Mouse (Mus musculus) common myeloid progenitor, adult 5-6 weeks (primary cell): ENCODE data around the gene Efs. TPM values are rescaled to one million over a fixed set of nuclear protein-coding genes. Genes with fewer than 3 reads are reported as not detected.
"Not testable (repeated sequence)": the region's sequence is repeated elsewhere in the genome, so short reads cannot be mapped to it uniquely, and the experiment has no call there.

ENCODE experiments used
- ATAC-seq: replicated peaks from 2 replicates; pipeline ENCODE4 v1.8.0; 2016; ENCODE audit warnings: low read depth, mild to moderate bottlenecking, moderate TSS enrichment, inconsistent platforms; ENCODE audit not compliant: poor library complexity, severe bottlenecking
- total RNA-seq: library from RNA; stranded (forward); fragments of 200-1000, 187-1606 nt; gene quantifications from 2 replicates; pipeline ENCODE4 v1.2.3, GENCODE M21; 2017

Efs gene
- total RNA-seq: not detected in 2 replicates

DNA sequence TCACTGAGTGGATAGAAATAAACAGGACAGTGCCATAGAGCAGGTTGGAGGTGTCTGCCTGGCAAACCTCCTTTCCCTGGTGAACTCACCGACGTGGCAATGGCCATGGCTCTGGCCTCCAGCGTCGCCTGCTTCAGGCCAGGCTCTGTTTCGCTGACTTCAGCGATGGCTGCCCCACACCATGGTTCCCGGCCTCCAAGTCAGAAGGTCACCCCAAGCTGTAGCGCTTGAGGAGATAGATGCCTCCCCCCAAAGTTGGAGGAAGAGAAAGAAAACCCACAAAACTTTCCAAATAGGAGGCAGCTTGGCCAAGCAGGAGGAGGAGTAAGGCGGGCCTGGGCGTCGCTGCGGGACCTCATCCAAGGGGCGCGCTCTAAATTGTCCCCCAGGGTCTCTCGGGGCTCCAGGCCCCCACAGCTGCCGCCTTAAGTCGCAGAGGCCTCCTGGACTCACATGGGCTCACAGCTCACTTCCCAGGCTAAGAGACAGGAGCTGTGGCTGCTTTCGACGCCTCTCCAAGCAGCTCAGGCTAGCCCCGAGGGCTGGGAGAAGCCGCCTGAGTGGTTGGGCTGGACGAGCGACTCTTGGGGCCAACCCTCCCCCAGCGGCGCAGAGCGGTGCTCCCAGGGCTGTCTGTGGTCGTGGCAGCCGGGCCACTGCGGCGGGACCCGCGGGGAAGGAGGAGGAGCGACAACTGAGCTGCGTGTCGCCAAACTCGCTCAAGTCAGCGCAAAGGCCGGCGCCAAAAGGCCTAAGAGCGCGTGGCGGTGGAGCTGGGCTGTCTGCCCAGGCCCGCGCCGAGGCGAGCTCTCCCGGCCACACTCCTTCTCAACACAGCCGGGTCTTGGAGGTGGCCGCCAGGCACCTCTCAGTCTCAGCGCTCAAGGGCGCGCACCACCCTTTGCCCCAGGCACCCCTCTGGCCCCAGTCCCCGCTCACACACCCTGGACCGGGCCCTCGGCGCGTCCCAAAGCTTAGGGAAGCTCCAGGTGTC is at the start of gene Efs:
TSS of gene Efs (minus strand) at position 778 of the 994 bp plus-strand sequence.
- peak; percentile 73 for ATAC-seq

DNA sequence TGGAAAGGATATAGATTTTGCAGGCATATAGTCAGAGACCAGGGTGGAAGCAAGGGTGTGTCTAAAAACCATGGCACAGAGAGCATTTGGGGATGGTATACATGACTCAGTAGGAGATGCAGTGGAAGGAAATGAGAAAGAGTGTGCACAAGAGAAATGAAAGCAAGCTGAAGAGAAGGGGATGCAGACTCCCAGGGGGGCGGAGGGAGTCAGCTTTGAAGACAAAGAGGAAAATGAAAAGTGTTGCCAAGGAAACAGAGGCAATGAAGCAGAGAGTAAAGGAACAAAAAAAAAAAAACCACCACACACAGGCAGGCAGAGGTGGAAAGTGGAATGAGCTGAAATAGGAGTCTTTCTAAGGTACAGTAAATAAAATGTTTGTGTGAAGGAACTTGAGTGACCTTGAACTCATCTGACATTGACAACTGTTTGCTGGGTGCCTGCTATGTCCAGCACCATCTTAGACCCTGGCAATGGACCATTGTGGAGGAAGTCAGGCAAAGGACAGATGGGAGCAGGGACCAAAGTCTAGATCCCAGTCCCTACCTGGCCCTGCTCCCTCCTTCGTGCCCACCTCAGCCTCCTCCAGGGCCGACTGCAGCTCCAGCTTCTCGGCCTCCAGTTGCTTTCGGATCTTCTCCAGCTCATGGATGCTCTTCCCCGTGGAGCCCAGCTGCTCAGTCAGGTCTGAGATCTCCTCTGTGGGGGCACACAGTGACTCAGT is 48.3 kb upstream of the Efs start:
- ATAC-seq: no peak

DNA sequence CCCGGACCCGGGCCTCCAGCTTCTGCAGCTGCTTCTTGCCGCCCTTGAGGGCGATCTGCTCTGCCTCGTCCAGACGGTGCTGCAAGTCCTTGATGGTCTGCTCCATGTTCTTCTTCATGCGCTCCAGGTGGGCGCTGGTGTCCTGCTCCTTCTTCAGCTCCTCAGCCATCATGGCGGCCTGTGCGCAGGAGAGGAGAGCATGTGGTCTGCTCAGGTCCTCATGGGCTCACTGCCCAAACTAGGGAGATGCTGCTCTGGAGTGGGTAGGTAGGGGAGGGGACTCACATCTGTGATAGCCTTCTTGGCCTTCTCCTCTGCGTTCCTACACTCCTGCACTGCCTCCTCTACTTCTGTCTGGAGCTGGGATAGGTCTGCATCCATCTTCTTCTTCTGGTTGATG is 46.9 kb upstream of the Efs start:
- not testable (repeated sequence) for ATAC-seq

DNA sequence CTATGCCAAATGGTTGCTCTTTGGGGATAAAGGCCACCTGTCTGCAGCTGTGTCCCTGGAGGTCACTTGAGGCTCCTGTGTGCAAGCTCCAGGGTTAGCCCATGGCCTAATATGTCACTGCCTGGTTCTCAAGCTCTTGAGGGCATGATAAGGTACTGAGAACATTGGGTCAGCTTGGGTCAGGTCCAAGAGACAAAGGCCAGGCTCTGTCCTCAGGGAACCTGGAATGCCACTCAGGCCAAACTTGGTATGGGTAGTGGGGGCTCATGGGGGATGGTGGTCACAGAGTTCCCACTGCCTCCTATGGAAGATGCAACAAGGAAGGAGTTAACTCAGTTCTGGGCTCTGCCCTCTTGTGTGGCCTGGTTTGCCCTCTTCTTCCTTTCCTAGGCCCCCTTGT is 42.4 kb upstream of the Efs start:
- ATAC-seq: no peak

DNA sequence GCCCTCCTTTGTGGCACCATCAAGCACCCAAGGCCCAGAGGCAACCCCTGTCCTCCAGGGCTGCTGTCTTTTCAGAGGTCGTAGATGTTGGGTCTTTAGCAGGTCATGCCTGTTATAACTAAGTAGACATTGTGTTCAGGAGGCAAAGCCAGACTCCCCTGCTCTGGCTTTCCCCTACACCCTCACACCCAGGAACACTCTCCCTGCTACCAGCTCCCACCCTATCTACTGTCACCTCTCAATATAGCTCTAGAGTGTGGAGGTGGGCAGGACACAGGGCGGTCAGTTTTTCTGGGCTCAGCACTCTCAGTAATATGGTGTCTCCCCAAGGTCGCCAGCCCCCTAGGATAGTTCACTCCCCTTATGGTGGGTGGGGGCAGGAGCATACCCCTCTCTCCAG is 41.9 kb upstream of the Efs start:
- ATAC-seq: no peak

DNA sequence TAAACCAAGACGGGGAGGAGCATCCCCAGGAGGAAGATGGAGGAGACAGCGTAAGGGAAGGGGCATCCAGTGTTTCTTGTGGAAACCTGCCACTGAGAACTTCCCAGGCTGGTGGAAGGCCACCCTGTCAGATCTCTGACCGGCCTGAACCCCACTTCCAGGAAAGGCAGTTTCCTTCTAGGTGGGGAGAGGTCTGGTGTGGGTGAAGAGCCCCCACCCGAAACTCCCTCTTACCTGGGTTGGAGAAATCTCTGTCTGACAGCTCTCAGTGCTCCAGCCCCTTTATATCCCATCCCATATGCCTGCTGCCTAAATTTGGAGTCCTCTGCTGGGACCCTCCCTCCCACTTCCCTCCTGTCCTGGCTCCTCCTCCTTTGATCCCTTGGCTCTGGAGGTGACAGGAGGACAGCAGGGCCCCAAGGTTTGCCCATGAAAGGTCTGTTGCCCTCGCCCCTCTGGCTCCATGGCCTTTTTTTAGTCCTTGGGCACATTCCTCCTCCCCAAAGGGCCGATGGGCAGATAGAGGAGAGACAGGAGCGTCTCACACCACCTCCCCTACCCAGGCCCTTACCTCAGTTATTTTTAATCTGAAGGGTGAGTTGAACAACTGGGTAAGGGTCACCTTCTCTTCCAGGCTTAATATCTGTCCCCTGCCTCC is 40.5 kb upstream of the Efs start, which contains the start of gene Myh6:
TSS of gene Myh6 (minus strand) at position 608 of the 658 bp plus-strand sequence.
- ATAC-seq: no peak

DNA sequence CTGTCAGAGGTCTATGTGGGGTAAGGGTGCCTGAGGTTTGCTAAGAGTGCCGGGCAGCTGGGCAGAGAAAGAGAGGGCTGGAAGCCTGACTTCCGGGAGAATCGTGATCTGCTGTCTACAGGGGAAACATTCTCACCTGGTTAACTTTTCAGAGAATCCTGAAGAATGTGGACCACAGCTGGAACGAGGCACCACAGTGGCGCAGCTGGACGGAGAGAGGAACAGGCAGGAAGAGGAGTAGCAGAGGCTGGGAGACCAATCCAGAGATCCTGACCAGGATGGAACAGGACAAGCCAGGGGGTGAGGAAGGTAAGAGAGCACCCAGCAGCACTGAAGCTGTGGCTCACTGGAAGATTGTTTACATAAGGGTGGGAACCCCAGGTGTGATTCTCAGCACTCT is 39.7 kb upstream of the Efs start:
- no peak for ATAC-seq

DNA sequence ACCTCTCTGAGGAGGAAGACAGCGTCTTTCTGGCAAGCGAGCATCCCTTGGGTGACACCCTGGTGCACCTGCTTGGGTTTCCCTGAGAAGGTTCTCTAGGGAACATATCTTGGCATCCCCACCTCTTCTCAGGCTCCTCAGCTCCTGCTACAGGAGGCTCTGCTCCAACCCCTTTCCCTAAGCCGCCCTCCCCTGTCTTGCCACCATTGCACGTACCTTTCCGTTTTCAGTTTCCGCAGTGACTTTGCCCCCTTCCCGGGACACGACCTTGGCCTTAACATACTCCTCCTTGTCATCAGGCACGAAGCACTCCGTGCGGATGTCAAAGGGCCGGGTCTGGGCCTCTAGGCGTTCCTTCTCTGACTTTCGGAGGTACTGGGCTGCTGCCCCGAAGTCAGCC is 39.1 kb upstream of the Efs start:
- ATAC-seq: no peak

DNA sequence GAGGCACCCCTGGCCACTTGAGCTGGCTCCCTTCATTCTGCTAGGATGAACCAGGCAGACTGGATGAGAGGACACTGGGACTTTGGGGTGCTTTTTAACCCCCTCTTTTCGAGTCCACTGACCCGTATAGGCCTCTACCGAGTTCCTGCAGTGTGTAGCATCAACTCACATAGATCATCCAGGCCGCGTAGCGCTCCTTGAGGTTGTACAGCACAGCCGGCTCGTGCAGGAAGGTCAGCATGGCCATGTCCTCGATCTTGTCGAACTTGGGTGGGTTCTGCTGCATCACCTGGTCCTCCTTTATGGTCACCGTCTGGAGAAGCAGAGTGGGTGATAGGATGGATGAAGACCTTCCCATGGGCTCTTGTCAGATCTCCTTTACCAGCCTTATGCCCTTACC is 37.8 kb upstream of the Efs start:
- ATAC-seq: no peak

DNA sequence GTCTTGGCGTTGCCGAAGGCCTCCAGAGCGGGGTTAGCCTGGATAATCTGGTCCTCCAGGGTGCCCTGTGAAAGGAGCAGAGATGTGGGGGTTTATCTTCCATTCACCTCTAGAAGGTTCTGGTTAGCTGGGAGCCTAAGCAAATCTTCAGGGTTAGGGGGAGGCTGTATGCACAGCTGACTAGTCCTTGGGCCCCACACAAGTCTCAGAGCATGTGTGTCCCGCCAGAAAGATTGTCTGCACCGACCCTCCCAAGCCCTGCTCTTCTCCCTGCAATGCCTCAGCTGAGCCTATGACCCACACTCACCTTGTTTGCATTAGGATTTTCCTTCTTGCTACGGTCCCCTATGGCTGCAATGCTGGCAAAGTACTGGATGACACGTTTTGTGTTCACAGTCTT is 36.8 kb upstream of the Efs start:
- ATAC-seq: no peak

DNA sequence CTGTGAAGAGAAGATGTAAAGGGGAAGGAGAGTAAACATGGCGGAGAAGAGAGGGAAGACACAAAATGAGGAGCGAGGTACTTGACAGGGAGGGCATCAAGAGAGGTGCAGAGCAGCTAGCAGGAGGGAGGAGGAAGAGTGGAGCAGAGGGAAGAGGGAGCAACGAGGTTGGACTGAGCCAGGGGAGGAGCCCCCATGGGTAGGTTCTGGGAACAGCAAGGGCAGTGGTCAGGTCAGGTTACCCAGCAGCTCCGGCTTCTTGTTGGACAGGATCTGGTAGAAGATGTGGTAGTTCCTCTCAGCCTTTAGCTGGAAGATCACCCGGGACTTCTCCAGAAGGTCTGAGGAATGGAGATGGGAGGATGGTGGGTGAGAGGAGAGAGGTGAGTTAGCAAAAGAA is 35.6 kb upstream of the Efs start:
- no peak for ATAC-seq

DNA sequence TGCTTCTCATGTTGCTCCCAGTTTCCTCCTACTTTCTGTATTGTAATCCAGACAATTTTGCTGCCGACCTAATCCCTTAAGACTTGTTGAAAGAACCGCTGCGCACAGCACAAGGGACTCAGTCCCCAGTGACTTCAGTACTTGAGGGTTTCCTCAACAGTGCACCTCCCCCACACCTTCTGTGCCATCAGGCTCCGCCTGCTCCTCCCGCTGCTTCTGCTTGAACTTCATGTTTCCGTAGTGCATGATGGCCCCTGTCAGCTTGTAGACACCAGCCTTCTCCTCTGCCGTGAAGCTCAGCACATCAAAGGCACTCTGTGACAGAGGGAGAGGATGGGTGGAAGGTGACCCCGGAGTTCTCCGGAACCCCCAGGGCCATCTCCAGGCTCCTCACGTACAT is 34.8 kb upstream of the Efs start:
- ATAC-seq: peak; percentile 63; the same call in 1 of the 2 replicates

DNA sequence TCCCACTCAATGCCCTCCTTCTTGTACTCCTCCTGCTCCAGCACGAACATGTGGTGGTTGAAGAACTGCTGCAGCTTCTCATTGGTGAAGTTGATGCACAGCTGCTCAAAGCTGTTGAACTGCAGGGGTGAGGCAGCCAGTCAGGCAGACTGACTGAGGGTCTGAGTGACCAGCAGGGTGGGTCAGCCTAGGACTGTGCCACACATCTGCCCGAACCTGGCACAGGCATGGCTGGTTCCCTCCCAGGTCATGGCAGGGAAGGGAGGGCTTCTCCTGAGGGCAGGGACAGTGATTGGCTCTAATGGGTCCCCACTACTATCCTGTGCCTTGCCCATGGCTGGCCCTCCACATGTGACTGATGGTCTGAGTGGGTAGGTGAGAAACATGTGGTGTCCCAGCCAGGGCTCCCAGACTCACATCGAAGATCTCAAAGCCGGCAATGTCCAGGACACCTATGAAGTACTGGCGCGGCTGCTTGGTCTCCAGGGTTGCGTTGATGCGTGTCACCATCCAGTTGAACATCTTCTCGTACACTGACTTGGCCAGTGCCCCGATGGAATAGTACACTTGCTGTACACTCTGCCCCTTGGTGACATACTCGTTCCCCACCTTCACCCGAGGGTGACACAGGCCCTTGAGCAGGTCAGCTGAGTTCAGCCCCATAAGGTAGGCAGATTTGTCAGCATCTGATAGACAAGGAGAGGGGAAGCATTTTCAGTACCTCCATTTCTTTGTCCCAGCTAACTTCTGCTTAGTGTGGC is 34.1 kb upstream of the Efs start:
- ATAC-seq: not testable (repeated sequence)

DNA sequence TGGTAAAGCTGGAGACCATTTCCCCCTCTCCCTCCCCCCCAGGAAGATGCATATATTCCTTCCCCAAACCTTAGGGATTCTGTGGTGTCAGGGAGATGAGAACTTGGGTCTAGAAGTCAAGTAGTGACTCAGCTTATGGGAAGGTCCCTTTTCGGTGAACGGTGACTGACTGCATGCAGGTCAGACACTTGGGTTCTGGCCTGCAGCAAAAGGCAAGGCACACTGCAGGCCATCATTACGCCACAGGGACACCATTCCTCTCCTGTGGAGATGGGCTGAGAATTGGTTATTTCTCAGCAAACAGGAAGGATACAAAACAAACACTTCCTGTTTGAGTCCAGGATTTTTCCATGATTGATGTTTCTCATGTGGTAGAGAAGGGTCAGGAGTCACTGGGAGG is 33.3 kb upstream of the Efs start:
- ATAC-seq: no peak

DNA sequence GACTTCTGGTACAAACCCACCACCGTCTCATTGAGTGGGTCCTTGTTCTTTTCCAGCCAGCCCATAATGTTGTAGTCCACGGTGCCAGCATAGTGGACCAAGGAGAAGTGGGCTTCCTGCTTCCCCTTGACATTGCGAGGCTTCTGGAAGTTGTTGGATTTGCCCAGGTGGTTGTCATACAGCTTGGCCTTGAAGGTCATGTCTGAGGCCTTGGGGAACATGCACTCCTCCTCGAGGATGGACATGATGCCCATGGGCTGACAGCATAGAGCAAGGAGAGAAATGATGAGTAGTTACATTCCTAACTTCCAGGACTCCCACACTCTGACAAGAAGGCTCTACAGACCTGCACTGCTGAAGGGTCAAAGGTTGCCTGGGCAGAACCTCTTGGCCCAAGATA is 32.6 kb upstream of the Efs start:
- no peak for ATAC-seq

DNA sequence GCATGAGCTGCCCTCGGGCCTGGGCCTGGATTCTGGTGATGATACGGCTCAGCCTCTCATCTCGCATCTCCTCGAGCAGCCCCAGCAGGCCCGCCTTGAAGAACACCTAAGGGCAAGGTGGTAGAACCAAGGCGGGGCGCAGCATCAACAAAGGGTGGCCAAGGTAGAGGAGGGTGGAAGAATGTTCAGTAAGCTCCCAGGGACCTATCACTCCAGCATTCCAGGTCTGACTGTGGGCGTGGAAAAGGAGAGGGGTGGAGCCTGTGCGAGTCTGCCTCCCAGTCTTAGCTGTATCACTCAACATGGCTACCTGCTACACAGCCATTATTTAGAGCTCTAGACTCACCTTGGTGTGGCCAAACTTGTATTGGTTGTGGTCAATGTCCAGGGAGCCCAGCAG is 30.6 kb upstream of the Efs start:
- ATAC-seq: no peak

DNA sequence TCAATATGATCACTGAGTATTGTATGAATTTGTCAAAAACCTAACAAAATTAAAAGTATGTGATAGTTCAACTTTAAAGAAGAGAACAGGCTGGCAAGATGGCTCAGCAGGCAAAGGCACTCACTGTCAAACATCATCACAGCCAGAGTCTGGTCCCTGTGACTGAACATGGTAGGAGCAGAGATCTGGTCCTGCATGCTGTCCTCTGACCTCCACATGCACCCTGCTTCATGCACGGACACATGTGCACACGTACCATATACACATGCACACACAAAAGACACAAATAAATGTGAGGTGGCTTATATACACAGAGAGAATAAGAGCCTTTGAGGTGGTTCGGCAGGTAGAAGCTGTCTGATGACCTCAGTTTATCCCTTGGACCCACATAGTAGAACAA is 29.6 kb upstream of the Efs start:
- ATAC-seq: no peak

DNA sequence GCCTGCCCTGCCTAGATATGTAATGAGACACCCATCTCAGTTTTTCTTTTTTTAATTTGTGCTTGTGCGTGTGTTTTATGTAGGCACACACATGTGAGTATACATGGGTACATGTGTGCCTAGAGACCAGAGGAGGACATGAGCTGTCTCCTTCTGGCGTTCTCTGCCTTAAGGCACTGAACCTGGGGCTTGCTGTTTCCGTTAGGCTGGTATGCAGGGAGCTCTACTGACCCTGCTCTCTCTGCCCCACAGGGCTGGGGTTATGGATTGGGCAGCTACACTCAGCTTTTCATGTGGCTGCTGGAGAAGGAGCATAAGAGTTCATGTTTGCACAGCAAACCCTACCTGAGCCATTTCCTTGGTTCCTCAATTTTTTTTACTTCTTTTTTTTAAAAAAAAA is 28.5 kb upstream of the Efs start:
- ATAC-seq: no peak

DNA sequence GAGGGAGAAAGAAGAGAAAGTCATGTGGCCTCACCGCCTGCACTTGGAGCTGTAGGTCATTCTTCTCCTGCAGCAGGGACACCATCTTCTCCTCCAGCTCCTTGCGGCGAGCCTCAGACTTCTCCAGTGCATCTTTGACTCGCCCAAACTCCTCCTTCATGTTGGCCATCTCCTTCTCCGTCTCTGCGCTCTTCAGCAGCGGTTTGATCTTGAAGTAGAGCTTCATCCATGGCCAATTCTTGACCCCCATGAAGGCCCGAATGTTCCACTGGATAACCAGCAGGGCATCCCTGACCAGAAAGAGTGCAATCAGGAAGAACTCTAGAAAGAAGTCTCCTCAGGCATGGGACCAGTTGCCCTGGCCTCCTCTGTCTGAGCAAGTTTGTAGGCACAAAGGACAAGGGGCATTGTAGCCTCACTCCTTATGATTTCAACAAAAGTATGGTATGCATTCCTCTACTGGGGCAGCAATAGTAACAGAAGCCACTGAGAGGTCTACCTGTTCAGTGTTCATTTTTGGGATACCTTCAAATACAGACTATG is 27.8 kb upstream of the Efs start:
- no peak for ATAC-seq

DNA sequence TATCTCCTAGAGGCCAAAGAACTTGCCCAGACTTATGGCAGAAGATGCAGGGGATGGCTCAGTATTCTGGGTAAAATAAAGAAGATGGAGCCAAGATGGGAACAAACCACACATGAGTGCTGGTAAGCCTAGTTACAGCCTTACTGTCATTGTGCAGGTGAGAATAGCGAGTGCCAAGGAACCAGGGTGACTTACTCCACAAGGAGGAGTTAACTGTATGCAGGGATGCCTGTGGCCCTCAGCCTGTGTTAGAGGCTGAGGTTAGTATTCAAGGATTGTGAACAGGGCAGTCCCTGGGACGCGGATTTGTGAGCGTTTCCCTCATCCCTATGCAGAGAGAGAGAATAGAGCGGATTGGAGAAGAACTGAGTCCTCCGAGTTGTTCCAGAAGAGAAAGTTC is 25.7 kb upstream of the Efs start:
- no peak for ATAC-seq
